Mouse (Mus musculus) ES-E14 (cell line): ENCODE measurements around the gene Tmem248.
A peak's percentile ranks its signal among the peaks of the same experiment; 100 is the strongest.

Source experiments
- ZC3H11A ChIP-seq: IDR thresholded peaks from 2 replicates; pipeline ENCODE4 v1.6.1; 2012; ENCODE audit warnings: low read depth, mild to moderate bottlenecking, inconsistent platforms, low read length, borderline replicate concordance
- ZNF384 ChIP-seq: IDR thresholded peaks from 2 replicates; pipeline ENCODE4 v1.6.1; 2012; ENCODE audit warnings: low read depth, low read length, inconsistent platforms

DNA sequence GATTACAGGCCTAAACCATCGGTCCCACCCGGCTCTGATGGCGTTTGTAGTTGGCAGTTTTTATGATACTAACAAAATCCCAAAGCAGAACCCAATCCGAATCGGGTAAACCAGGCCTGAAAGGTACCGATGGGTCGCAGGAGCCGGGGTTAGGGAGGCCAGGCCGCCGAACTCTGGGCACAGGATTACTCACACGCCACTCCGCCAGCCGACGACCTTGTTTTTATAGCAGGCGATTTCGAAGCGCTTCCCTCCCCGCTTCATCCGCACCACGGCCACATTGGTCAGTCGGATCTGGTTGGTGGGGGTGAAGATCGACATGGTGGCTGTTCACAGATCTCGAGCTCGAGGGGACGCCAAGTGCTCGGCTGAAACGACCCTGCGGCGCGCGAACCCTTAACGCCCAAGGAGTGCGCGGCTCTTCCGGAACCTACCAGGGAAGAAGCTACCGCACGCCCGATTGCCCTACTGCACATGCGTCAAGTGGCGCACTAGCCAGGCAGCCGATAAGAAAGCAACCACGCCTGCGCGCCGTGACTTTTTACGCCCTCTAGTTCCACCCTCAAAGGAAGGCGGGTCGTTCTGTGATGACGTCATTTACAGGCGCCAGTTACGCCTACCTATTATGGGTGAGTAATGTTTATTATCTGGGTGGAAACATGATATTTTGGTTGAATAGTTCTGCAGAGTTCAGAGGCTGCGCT, 38.3 kb downstream of the Tmem248 start, which contains the start of the genes Sbds and Tyw1:
- TF ChIP-seq ZC3H11A (no peak), ZNF384 (0 out of 2 replicates have a peak, but pooled peaks have one; percentile 17)
